Mouse (Mus musculus) T-helper 1 cell (primary cell): ENCODE results near the gene Mtfp1.
"Not testable (repeated sequence)": the region's sequence is repeated elsewhere in the genome, so short reads cannot be mapped to it uniquely, and the experiment has no call there.

Experiments
- in situ Hi-C: fragments of 300-600 bp; cut with MboI, MseI; formaldehyde crosslinking; loops from one replicate; pipeline ENCODE4 v1.15.1; 2025; ENCODE audit warnings: high pct_unique_total_duplicates

Gene Mtfp1

GRCm38 (mm10) chr11:4095171-4096053 is at the start of gene Mtfp1:
Mtfp1 (minus strand) TSS chr11:4095445.
- in situ Hi-C loops, result no loop called here

DNA sequence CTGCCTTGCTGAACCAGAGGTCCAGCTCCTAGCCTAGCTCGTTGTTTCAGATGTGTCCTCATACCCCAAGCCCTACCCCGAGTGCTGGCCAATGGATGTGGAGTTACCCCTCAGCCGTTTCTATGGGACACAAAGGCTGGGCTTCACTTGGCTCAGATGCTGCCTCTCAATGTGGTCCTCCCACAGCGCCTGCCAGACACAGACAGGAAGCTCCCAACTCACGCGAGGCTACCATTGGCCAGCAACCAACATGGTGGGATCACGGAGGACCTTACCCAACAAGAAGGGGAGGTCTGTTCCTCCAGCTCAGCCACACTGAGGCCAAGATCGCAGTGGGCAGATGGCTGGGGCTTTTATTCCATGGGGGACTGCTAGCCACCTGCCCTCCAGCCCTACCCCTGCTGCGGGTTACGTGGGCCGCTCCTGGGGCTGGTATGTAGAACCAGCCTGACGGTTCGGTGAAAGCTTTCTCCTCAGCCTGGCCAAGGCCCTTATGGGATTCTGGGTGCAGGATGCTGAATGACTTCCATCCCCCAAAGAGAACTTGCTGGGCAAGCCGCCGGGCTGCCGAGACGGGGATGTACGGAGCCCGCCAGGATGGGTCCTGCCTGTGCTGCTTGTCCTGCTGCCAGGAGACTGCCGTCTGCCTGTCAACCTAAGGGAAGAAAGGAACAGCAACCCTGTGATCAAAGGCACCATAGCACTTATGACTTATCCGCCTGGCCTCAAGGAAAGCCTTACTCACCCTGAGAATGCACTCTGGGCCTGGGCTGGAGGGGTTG is 48.2 kb upstream of the Mtfp1 start:
- in situ Hi-C loops, result no loop called here

GRCm38 (mm10) chr11:4142352-4142751 is 47.1 kb upstream of the Mtfp1 start:
- in situ Hi-C loops, result no loop called here

DNA sequence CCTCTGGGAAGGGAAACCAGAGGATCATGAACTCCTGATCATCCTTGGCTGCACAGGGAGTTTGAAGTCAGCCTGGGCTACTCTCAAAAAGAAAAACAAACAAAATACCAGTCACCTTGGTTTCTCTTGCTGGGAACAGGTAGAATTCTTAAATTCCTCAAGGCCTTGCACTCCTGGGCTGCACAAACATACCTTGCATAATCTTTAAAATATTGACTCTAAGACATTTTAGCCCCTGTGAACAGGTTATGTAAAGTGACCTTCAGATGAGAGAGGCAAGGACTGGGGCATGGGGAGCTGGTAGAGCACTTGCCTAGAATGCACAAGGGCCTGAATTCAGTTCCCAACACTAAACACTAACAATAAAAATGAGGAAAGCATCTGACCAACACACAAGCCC is 46.3 kb upstream of the Mtfp1 start:
- in situ Hi-C loops, result no loop called here

DNA sequence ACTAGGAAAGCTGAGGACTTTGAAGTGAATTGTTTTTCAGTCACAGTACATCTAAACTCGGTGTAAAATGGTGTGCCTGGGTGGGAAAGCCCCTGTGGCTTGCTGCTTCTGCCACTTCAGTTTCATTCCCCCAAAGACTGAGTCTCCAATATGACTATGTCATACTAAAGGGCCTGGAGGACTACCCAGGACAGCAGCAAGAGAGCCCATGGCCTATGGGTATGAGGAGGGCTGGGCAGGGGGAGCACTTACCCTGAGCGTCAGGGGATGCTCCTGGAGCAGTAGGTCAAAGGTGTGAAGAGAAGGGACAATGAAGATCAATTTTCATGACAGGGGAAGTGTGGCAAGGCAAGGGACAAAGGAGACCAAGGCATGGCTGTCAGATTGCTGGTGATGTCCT is 43.7 kb upstream of the Mtfp1 start:
- in situ Hi-C loops, result no loop called here

DNA sequence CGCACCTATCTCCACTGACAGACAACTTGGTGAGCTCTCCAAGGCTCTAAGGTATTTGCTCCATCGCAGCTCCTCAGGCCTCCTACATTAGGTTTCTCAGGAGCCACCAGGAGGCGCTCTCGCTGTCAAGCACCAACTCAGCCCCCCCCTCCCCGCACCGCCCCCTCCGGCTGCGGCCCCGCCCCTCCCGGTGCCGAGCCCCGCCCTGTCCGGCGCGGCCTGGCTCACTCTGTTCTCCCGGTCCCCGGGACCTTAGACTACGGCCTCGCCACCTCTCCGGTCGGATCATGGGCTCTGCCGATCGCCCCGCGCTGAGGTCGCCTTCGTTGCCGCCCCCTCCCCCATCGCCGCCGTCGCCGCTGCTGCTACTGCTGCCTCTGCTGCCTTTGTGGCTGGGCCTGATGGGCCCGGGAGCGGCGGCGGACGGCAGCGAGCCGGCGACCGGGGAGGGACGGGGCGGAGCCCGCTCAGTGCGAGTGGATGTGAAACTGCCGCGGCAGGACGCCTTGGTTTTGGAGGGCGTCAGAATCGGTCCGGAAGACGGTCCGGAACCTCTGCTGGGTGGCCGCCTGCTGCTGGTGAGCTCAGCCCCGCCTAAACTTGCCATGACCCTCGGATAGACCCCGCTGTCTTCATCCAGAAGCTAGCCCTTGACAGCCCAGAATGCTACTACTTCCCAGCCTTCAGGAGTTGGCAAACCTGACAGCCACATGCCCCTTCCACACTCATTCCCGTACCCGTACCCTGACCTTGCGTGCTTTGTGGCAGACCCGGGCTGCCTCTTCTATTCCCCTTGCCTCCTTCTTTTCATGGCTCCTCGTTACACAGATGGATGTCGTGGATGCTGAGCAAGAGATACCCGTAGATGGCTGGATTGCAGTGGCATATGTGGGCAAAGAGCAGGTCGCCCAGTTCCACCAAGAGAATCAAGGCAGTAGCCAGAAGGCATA is 40.0 kb upstream of the Mtfp1 start, which contains the start of gene Rnf215:
Gene Rnf215, plus strand, starts transcription at position 217 of the 950 bp plus-strand sequence.
- in situ Hi-C loops, result loop anchor here (5.0 kb wide), 1 partner anchor 83 kb away; no protein-coding TSS in a partner anchor

DNA sequence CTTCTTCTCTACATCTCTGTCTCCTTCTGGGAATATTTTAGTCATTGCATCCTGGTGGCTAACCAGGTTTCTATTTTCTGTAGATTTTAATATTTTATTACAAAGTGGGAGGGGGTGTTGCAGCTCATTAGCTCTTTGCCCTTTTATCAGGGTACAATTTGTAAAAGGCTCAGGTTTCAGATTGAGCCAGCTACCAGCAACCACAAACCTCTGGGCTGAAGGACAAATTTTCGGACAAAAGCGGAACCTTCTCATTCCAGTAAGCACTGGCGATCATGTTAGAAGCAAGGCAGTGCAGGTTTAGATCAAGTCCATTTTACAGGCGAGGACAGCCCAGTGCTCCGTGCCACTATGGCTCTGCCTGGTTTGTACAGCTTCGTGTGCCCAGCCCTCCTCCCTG is 39.2 kb upstream of the Mtfp1 start:
- in situ Hi-C loops, result loop anchor here (5.0 kb wide), 1 partner anchor 82 kb away; no protein-coding TSS in a partner anchor

DNA sequence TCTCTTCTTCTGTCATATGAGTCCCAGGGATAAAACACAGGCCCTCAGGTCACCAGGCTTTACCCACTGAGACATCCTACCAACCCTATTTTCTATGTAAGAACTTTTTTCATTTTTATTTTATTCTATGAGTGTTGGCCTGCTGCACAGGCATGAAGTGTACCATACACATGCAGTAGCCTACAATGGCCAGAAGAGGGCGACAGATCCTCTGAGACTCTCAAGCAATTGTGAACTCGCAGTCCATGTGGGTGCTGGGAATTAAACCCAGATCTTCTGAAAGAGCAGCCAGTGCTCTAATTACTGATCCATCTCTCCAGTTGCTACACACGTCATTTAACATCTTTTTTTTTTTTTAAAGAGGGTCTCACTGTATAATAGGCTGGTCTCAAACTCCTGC is 38.2 kb upstream of the Mtfp1 start:
- in situ Hi-C loops, result loop anchor here (5.0 kb wide), 1 partner anchor 81 kb away; no protein-coding TSS in a partner anchor

DNA sequence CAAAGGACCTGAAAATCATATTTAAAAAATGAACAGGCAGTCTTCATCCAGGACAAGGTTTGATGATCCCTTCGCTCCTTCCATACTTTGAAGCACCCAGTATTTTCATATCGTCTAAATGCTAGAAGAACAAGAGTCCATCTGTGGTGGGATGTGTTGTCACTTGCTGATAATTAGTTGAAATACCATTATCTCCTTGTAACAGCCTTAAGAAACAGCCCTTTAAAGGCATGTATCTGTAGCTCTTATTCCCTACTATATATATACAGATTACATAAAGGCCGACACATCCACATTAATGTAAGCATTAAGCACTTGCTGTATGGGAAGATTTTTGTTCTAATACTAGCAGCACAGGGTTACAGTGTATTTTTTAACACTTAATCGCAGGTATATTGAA is 33.2 kb upstream of the Mtfp1 start:
- in situ Hi-C loops, result not testable (repeated sequence)

DNA sequence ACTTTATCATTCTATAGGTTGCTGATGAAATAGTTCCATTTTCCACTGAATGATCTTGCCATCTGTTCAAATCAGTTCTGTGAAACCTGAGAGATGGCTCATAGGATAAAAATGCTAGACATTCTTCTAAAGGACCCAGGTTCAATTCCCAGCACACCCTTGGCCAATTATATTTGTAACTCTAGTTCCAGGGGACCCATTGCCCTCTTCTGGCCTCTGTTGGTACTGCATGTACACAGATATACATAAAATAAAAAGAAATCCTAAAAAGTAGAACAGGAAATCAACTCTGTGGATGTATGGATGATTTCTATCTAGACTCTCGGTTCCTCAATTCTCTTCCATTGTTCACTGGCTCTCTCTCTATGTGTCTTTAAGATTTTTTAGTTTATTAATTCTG is 31.8 kb upstream of the Mtfp1 start:
- in situ Hi-C loops, result no loop called here

- in situ Hi-C loops, result no loop called here
These were observed 28.7 kb upstream of the Mtfp1 start for GRCm38 (mm10) chr11:4123922-4124321.

DNA sequence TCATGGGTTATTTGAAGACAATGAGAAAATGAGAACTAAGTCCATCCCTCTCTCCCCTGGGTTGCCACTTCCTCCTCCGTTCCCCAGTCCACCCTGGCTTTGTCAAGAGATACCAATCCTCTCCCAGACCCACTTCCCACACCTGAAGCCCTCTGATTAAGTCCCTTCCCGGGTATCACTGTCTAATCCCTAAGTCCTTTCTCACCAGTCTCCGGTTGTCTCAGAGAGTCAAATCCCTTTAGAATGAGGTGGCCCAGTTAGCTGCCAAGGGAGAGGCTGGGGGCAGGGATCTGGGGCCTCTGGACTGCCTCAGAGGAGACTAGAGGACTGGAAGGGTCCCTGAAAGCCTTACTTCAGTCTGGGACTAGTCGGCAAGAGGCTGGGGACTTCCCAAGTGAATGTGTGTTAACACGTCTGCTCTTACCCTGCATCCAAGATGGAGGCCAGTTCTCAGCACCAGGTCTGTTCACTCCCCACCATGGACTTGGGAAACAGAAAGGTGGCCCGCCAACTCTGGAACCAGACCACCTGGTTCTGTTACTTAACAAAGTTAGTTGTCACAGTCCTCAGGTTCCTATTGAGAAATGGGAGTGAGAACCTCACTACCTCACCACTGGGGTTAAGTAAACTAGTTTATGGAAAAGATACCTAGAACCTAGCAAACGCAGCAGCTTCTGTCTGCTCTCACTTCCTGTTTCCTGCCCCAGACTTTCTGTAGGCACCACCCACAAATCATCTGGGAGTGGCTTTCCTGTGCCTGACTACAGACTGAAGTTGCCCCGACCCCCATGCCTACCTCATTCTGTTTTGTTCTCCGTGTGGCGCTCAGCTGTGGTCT is 27.7 kb upstream of the Mtfp1 start, which contains the start of gene Sec14l2:
Gene Sec14l2, minus strand, starts transcription at position 674 of the 838 bp plus-strand sequence.
- in situ Hi-C loops, result no loop called here

DNA sequence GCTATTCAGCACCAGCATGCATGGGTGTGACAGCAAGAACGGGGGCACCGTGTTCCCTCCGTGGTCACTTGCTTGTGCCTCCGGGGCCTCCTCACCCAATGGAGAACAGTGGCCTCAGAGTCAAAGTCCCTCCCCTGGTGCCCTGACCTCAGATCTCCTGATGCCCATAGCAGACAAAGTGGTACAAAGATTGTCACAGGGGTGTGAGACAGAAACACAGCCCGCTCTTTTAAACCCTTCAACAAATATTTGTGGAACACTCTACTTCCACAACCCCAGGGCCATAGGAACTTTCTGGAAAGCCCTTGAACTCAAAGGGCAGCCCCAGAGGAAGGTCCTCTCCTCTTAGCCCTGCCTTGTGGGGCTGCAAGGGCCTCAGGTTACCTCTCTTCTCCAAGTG is 27.0 kb upstream of the Mtfp1 start:
- in situ Hi-C loops, result no loop called here

- in situ Hi-C loops, result no loop called here
These were observed 26.4 kb upstream of the Mtfp1 start for GRCm38 (mm10) chr11:4121691-4122090.

GRCm38 (mm10) chr11:4119635-4120034 is 24.4 kb upstream of the Mtfp1 start:
- in situ Hi-C loops, result no loop called here

- in situ Hi-C loops, result no loop called here
These were observed 23.1 kb upstream of the Mtfp1 start for GRCm38 (mm10) chr11:4118081-4118921.

DNA sequence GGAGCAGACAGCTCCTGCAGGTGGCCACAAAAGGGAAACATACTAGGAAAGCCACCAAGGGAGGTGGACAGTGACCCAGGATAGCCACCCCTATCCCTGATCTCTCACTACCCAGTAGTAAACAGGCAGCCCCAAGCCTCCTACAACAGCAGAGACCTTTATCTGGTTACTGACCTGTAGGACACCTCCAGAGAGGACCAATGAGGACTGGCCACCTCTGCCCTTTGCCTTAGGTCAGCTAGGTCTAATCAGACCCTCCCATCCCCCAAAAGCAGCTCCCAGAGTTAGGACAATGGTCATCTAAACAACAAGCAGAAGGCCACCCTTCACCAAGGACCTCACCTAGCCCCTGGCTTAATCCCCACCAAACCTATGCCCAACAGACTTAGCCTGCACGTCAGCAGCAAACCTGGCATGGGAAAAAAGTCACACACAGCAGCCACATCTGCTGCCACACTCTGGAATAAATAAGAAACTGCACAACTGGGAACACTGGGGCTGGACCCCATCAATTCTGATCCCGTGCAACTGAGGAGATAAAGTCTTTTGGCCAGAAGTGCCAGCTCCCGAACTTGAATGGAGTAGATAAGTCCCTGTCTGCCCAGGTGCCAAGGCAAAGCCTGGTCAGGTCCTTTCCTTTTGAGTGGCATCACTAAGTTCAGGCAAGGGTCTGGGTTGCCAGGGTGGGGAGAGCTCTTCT is 22.3 kb upstream of the Mtfp1 start:
- in situ Hi-C loops, result no loop called here

DNA sequence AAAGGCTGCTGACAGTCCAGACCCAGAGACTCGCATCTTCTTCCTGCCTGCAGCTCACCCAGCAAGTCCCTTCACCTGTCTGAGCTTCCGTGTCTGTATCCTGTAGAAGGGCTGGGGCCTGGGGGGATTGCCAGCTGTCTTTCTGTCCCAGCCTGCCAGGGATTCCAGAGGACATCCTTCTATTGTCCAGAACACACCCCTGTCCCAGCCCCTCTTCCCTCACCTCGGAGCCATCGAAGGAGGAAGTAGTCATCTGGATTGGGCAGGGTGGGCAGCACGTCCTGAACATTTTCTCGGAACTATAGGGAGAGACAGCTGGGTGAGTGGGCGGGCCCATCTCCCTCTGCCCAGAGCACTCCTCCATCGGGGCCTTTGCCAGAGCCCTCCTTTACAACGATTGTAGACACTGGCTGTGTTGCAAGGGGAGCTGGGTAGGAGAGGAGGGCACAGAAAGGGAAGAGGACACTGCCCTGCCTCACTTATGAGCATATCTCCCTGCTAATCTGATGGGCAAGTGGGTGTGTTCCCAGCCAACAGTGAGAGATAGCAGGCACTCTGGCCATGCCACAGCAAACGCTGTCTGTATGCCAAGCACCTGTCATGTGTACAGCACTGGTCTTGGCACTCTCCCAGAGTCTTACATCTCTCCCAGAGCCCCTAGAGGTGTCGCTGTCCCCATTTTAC is 21.4 kb upstream of the Mtfp1 start:
- in situ Hi-C loops, result no loop called here
